Mouse (Mus musculus) embryonic stem cell, embryonic (primary cell): ENCODE measurements at regions not wholly inside any gene's neighbourhood (a gene's known extent, or its start where the extent isn't known, plus 50 kb on each side); places are given as distances from the start of the nearest gene placed in this dataset.

Experiments
- CTCF ChIA-PET, 4 experiments: fragments of 300-600 bp in 2 of 4; fragments of 350-600 bp in 2 of 4; sonication (Branson Sonifier 250); formaldehyde crosslinking; loops; one replicate each; lab custom pipeline; 2022; ENCODE audit warnings: inconsistent platforms in 2 of 4; lab: Charles Lee
- POLR2A ChIA-PET, 4 experiments: fragments of 300-600 bp in 2 of 4; fragments of 350-600 bp in 2 of 4; sonication (Branson Sonifier 250); formaldehyde crosslinking; loops; one replicate each; lab custom pipeline; 2022; ENCODE audit warnings: antibody characterized with exemption in 4 of 4, inconsistent platforms in 1 of 4; lab: Charles Lee

GRCm38 (mm10) chr13:53822061-53822460, 233.4 kb downstream of the Drd1 start:
- POLR2A ChIA-PET, result no interaction called here
- CTCF ChIA-PET, result no interaction called here

GRCm38 (mm10) chr13:53815629-53816028, 239.9 kb downstream of the Drd1 start:
- POLR2A ChIA-PET, result no interaction called here
- CTCF ChIA-PET, result no interaction called here

- ChIA-PET POLR2A (no interaction called here), CTCF (no interaction called here)
Observed at GRCm38 (mm10) chr13:53814088-53814487, 241.4 kb downstream of the Drd1 start.

GRCm38 (mm10) chr13:53811862-53812261, 243.6 kb downstream of the Drd1 start:
- POLR2A ChIA-PET, result interaction anchor here in 2 of 4 experiments (0.6 kb wide), 2 partner anchors 8 to 712 kb away, joined by 3 to 4 read pairs; no protein-coding TSS in a partner anchor

GRCm38 (mm10) chr13:53811151-53811550, 244.4 kb downstream of the Drd1 start:
- ChIA-PET CTCF (interaction anchor here in 1 of 4 experiments (1.9 kb wide), 1 partner anchor 36 kb away, joined by 6 read pairs; no protein-coding TSS in a partner anchor), POLR2A (no interaction called here)

More at GRCm38 (mm10) chr13:53811862-53812261, 243.6 kb downstream of the Drd1 start:
- CTCF ChIA-PET, result interaction anchor here in 3 of 4 experiments (0.5 to 1.9 kb wide), 9 partner anchors 36 to 635 kb away, joined by 3 to 6 read pairs (median 4); no protein-coding TSS in a partner anchor

GRCm38 (mm10) chr13:53807791-53808525, 247.5 kb downstream of the Drd1 start:
- CTCF ChIA-PET, result interaction anchor here in 1 of 4 experiments (1.3 kb wide), 1 partner anchor 25 kb away, joined by 3 read pairs; no protein-coding TSS in a partner anchor
- POLR2A ChIA-PET, result no interaction called here

GRCm38 (mm10) chr13:53805872-53806271, 249.6 kb downstream of the Drd1 start:
- CTCF ChIA-PET, result no interaction called here

GRCm38 (mm10) chr13:53800978-53801377, 254.5 kb downstream of the Drd1 start:
- CTCF ChIA-PET, result interaction anchor here in 2 of 4 experiments (0.8 to 0.9 kb wide), 2 partner anchors 18 to 375 kb away, joined by 3 to 4 read pairs; no protein-coding TSS in a partner anchor
- POLR2A ChIA-PET, result no interaction called here

More at GRCm38 (mm10) chr13:53805872-53806271, 249.6 kb downstream of the Drd1 start:
- POLR2A ChIA-PET, result no interaction called here

GRCm38 (mm10) chr13:53788809-53789208, 266.7 kb downstream of the Drd1 start:
- ChIA-PET POLR2A (interaction anchor here in 1 of 4 experiments (0.9 kb wide), 1 partner anchor 18 kb away, joined by 3 read pairs; no protein-coding TSS in a partner anchor), CTCF (no interaction called here)

- CTCF ChIA-PET, result interaction anchor here (0.5 to 1.8 kb wide), 29 partner anchors 8 to 588 kb away, joined by 3 to 7 read pairs (median 3); partner anchors contain the start of gene Cplx2 (in 1 of the 4)
- POLR2A ChIA-PET, result no interaction called here
Observed at GRCm38 (mm10) chr13:53783492-53783891, 272.0 kb downstream of the Drd1 start.

- POLR2A ChIA-PET, result no interaction called here
- CTCF ChIA-PET, result interaction anchor here in 2 of 4 experiments (0.9 to 1.3 kb wide), 2 partner anchors 14 to 335 kb away, joined by 3 to 4 read pairs; no protein-coding TSS in a partner anchor
Observed at GRCm38 (mm10) chr13:53779150-53779549, 276.4 kb downstream of the Drd1 start.

- POLR2A ChIA-PET, result interaction anchor here in 2 of 4 experiments (0.5 to 1.2 kb wide), 3 partner anchors 200 to 295 kb away, joined by 3 to 4 read pairs (median 3); partner anchors contain the start of gene Sfxn1 (in 1 of the 2)
Observed at GRCm38 (mm10) chr13:53776421-53776820, 279.1 kb downstream of the Drd1 start.

GRCm38 (mm10) chr13:53775687-53776086, 279.8 kb downstream of the Drd1 start:
- CTCF ChIA-PET, result interaction anchor here (0.5 to 4.0 kb wide), 79 partner anchors 8 to 896 kb away, joined by 3 to 33 read pairs (median 4); partner anchors contain the start of genes Cplx2 (in 1 of the 4), Drd1 (in 1 of the 4) and Sfxn1 (in 1 of the 4)
- POLR2A ChIA-PET, result interaction anchor here in 2 of 4 experiments (0.8 to 1.2 kb wide), 3 partner anchors 71 to 357 kb away, joined by 3 read pairs; partner anchors contain the start of gene Sfxn1 (in 1 of the 2)

More at GRCm38 (mm10) chr13:53776421-53776820, 279.1 kb downstream of the Drd1 start:
- CTCF ChIA-PET, result interaction anchor here (0.6 to 4.0 kb wide), 42 partner anchors 9 to 667 kb away, joined by 3 to 33 read pairs (median 4); partner anchors contain the start of gene Drd1 (in 1 of the 4)

GRCm38 (mm10) chr13:53764613-53765243, 290.8 kb downstream of the Drd1 start:
- CTCF ChIA-PET, result interaction anchor here (0.6 to 3.0 kb wide), 19 partner anchors 10 to 386 kb away, joined by 3 to 20 read pairs (median 3); no protein-coding TSS in a partner anchor

GRCm38 (mm10) chr13:53757576-53758237, 284.8 kb upstream of the Msx2 start:
- ChIA-PET POLR2A (no interaction called here), CTCF (interaction anchor here in 3 of 4 experiments (0.7 to 1.5 kb wide), 5 partner anchors 18 to 314 kb away, joined by 3 to 4 read pairs (median 3); no protein-coding TSS in a partner anchor)

More at GRCm38 (mm10) chr13:53764613-53765243, 290.8 kb downstream of the Drd1 start:
- POLR2A ChIA-PET, result interaction anchor here in 1 of 4 experiments (0.6 kb wide), 1 partner anchor 353 kb away, joined by 3 read pairs; no protein-coding TSS in a partner anchor

GRCm38 (mm10) chr13:53756970-53757530, 284.2 kb upstream of the Msx2 start:
- ChIA-PET POLR2A (no interaction called here), CTCF (interaction anchor here in 2 of 4 experiments (0.7 to 1.1 kb wide), 3 partner anchors 18 to 313 kb away, joined by 3 read pairs; no protein-coding TSS in a partner anchor)

- CTCF ChIA-PET, result interaction anchor here in 3 of 4 experiments (0.6 to 1.0 kb wide), 3 partner anchors 10 to 1037 kb away, joined by 3 to 6 read pairs (median 3); no protein-coding TSS in a partner anchor
- POLR2A ChIA-PET, result no interaction called here
Observed at GRCm38 (mm10) chr13:53755046-53755615, 282.3 kb upstream of the Msx2 start.
